Mouse (Mus musculus) thymus, postnatal 14 days (tissue): Measurements from ENCODE around the gene Sh3tc1.
A peak's percentile ranks its signal among the peaks of the same experiment; 100 is the strongest.

Source experiments
- DNase-seq: peaks from one replicate; pipeline ENCODE4 v3.0.0; 2021

Gene Sh3tc1

DNA sequence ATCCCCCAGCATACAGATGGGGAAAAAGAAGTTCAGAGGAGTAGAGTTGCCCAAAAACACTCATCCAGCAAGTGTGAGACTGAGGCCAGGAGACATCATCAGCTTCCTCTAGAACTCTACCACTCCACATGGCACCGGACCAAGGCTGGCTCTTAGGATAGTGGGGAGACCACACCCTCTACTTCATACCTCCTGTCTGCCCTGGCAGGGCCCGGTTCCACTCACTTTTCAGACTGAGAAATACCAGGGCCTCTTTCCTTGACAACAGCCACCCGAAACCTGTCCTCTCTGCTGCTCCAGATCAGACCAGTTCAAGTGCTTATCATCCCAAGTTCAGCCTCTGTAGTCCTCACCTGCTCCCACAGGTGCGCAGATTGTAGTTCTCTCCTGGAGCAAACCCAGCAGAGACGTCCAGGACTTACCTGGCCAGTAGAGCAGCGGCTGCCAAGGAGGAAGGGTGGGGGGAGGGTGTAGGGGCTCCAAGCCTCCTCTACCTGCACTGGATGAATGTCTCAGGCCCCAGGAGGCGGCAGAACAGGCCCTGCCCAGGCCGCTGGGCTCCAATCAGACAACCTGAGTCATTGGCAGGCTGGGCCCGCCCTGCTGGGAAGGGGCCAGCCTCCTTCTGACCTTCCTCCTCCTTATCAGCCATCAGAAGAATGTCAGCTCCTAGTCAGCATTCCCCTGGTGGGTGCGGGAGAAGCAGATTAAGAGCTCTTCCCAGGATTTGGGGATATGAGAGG, at the start of gene Sh3tc1:
Gene Sh3tc1 (minus strand): TSS at position 452 of the 743 bp plus-strand sequence.
- no peak for DNase-seq

DNA sequence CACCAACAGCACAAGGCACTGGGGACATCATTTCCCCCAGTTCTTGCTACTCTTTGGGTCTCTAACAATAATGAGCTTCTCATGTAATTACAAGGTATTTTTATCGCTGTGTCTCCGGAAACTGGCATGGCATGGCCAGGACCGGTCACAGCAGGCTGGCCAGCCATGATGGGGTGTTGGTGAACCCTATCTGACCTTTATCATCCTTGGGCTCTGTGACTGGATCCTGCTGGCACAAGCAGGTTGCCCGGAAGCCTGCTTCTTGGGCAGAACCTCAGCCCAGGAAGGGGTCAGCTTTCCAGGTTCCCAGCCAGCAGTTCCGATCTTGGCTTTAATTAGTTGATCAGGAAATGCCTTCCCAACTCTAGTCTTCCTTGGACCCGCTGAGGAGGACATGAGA, 48.9 kb upstream of the Sh3tc1 start:
- DNase-seq, result no peak

- no peak for DNase-seq
These were observed 48.1 kb upstream of the Sh3tc1 start for GRCm38 (mm10) chr5:35787847-35788246.

DNA sequence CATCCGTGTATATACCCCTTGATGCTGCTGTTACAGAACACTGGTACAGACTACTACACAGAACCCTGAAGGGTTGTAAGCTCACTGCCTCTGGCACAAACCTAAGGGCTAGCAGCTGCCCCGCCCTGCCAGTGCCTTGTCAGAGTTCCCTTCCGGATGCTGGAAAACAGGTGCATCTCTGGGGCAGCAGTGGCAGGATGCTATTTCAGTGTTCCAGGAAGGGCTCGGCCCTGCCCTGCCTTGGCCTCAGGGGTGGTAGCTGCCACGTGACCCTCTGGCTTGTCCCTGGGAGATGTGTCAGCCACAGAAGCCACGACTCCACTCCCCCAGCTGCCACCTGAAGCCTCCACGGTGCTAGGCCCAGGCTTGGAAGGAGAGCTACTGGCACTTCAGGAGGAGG, 46.1 kb upstream of the Sh3tc1 start:
- no peak for DNase-seq

- DNase-seq, result no peak
These were observed 42.9 kb upstream of the Sh3tc1 start for GRCm38 (mm10) chr5:35782648-35783180.

- DNase-seq, result no peak
These were observed 41.3 kb upstream of the Sh3tc1 start for GRCm38 (mm10) chr5:35781116-35781515.

GRCm38 (mm10) chr5:35774137-35774424, 34.3 kb upstream of the Sh3tc1 start:
- DNase-seq, result peak; percentile 38

DNA sequence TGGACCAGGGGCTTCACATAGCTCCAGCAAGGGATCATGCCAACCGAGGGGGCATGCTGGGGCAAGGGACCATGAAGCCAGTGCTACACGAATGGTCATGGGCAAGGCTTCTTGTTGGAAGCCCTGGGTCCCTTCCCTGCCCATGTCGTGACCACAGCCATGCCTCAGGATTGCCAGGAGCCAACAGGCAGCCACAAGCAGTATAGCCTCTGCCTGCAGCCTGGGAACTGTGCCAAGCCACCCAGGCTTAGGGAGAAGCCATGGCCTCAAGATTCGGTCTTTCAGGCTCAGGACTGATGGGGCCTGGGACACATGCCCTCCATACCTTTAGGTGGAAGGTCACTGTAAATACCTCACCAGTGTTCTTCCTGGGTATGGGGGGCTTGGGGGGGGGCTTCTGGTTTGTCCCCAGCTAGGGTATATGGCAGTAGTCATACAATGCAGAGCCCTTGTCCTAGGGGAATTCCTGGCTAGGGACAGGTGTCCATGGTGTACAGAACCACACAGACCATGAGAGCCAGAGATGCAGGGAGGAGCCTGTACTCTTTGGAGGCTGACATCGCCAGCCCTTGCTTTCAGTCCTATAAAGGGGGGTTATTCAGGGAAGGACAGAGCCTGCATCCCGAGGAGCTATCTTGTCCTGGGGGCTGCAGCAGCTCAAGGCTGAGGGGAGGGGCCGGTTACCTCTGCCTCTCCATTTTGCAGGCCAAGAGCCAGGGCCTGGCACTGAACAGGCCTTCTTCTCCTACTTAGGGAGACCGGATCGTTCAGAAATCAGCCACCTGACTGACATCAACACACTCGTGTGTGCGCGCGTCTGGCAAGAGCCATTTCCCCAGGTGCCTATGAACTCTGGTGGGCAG, 33.7 kb upstream of the Sh3tc1 start:
- no peak for DNase-seq

DNA sequence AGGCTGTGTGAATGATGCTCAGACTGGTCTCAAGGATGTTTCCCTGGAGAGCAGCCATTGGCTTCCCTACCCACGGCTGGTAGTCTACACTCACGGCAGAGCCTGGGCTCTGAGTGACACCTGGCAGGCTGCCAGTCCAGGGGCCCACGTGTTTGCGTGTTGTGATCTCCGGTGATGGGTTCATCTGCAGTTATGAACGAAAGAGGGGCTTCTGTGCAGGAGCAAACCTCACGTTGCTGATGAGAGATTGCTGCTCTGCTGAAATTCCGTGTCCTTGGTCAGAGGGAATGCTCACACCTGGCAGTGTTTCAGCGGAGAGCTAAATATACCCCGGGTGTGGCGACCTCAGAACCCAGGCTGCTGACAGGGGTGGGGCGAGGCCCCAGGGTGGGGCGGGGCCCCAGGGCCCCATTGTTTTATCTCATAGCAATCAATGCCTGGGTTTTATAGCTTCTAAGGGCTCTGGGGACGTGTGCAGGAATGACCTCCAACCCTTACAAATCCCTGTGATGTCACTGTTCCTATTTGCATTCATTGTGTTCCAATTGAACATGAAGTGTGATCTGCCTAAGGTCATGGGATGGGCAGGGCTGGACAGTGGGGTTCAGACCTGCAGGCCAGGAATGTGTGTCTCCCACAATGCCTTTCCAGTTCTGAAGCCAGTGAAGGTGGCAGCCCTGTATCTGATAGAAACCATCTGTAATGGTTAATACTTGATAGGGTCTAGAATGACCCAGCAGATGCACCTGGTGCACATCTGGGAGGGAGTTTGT, 31.3 kb upstream of the Sh3tc1 start:
- DNase-seq, result peak; percentile 51

GRCm38 (mm10) chr5:35770246-35770645, 30.5 kb upstream of the Sh3tc1 start:
- no peak for DNase-seq

DNA sequence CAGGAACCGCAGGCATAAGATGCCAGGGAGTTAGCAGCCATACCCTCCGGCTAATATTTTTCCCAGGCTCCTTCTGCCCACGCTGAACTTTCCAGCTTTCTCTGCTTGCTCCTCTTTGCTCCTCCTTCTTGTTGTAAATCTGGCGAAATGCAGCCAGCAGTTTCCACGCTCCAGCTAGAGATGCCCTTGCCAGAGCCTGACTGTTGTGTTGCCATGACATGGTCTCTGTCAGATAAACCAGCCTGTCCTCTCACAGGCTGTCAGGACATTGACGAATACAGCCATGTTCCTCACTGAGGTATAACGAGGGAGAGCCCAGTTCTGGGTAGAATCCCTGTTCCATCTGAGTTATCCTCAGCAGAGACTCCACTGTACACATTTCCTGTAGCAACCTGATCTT, 29.2 kb upstream of the Sh3tc1 start:
- no peak for DNase-seq

DNA sequence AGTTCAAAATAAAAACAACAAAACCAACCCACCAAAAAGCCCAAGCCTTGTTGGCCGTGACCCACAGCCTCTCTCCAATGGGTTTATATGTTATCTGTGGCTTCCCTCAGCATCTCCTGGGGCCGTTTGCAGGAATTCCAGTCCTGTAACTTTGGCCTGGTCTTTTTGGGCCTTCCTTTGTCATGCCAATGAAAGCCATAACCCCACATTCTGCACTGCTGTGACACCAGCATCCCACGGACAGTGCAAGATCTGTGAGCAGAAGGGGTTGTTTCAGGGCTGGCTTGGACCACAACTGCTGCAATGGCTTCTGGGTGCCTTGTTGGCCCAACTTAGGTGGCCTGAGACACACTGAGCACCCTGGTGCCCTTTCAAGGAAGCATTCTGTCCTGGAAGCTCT, 28.7 kb upstream of the Sh3tc1 start:
- DNase-seq, result no peak

- no peak for DNase-seq
These were observed 26.1 kb upstream of the Sh3tc1 start for GRCm38 (mm10) chr5:35765909-35766308.

DNA sequence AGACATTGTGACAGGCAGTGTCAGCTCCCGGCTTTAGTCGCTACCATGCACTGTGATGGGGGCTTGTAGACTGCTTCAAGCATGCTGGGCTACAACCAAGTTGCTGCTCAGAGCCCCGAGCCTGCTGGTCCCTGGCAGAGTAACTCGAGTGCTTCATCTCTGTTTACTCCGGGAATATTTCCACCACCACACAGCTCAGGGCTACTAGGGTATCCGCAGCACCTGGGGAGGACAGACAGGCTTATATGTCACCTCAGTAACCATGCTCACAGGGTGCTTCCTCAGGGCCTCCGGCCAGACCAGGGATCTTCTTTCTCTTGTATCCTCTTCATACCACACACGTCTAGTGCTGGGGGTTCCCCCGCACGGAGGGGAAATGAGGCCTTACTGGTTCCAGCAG, 23.1 kb upstream of the Sh3tc1 start:
- DNase-seq, result no peak

- no peak for DNase-seq
These were observed 22.6 kb upstream of the Sh3tc1 start for GRCm38 (mm10) chr5:35762388-35762787.

DNA sequence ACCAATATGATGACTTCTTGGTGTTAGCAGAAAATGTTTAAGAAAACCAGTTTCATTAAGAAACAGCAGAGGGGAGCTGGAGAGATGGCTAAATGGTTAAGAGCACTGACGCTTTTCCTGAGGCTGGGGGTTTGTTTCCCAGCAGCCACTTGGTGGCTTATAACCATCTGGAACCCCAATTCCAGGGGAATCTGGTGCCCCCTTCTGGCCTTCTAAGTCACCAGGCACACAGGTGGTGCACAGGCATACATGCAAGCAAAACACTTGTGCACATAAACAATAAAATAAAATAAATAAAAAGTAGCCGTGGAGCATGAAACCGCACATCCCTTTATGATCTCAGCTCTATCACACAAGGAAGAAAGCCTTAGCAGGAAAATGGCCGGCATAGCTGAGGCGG, 21.5 kb upstream of the Sh3tc1 start:
- no peak for DNase-seq

GRCm38 (mm10) chr5:35758081-35759053, 18.6 kb upstream of the Sh3tc1 start:
- DNase-seq, result peak; percentile 62

DNA sequence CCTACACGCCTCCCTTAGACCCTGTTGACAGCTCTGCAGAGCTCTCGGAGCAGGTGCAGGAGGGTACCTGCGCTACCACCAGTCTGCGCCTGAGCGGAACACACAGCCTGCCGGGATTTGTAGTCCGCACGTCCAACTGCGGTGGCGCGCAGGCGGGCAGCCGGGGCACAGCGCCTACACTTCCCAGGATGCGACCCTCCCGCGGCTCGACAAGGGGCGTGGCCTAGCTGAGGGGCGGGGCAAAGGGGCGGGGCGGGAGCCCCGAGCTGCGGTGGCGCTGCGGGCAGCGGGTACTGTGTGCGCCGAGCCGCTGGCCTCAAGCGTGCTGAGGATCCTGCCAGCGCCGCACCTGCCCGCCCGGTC, 17.8 kb upstream of the Sh3tc1 start, which contains the start of gene Ablim2:
Gene Ablim2 (plus strand): TSS at position 242 of the 363 bp plus-strand sequence.
- peak; percentile 95 for DNase-seq

GRCm38 (mm10) chr5:35756997-35757638, 17.3 kb upstream of the Sh3tc1 start:
- DNase-seq, result peak; percentile 60

GRCm38 (mm10) chr5:35756020-35756419, 16.2 kb upstream of the Sh3tc1 start:
- no peak for DNase-seq

DNA sequence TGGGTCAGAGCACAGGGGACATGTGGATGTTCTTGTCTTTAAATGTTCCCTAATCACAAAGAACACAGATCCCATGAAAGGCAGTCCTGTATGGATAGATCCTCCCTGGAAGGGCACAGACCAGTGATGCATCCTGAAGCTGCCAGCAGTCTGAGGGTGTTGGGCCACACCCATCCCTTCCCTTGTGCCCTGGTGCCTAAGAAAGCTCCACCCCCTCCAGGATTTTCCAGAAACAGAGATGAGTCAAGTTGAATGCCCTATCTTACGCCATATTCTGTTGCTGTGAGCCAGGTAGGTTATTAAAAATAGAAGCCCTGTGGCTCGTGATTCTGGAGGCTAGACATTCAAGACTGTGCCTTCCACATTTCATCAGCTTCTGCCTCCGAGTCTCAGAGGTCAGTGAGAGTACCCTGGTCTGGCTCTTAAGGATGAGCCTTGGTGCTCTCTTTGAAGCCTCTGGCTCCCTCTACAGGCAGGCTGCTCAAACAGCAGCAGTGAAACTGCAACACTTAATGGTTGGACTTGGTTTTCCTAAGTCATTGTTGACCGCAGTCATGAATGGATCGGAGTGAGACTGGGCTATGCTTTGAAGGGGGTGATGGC, 15.4 kb upstream of the Sh3tc1 start:
- peak; percentile 43 for DNase-seq
